Mouse (Mus musculus): Measurements from ENCODE around the gene Gm44805. TPM values are rescaled to one million over a fixed set of nuclear protein-coding genes. Genes with fewer than 3 reads are reported as not detected.

Gene Gm44805
- total RNA-seq, 4 experiments from 2014 or later = 0.54 to 3.0 (median 1.9) TPM; not detected in 1

DNA sequence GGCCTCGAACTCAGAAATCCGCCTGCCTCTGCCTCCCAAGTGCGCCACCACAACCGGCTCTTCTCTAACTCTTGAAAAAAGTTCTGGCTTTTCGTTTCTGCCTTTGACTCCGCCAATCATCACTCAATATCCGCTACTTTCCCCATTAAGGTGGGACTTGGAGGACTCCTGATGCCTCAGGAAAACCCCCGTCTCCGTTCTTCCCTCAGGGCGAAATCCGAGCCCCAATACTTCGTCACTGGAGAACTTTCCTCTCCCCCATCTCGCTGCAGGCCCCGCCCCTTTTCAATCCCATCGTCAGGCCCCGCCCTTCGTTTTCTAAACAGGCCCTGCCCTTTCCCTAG lies 53.1 kb downstream of the Gm44805 start:
- no peak for DNase-seq

DNA sequence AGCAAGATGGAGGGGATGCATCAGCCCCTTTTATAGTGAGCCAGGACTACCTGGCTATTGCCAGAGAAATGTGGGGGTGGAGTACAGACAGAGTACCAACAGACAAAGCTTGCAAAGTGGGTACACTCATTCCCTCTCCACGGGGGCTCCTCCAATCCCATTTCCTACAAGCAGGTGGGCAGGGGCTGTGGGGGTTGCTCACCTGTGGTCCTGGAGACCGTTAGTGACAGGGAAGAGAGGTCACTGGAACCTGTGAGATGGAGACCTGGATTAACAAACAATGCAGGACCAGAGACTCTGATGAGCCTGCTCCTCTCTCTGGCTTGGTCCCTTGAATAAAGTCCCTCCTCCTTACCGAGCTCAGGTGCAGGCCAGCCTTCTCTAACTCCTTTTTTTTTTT lies 53.5 kb downstream of the Gm44805 start:
- no peak for DNase-seq

GRCm38 (mm10) chr7:19623433-19623832 lies 57.8 kb downstream of the Gm44805 start:
- DNase-seq = no peak

DNA sequence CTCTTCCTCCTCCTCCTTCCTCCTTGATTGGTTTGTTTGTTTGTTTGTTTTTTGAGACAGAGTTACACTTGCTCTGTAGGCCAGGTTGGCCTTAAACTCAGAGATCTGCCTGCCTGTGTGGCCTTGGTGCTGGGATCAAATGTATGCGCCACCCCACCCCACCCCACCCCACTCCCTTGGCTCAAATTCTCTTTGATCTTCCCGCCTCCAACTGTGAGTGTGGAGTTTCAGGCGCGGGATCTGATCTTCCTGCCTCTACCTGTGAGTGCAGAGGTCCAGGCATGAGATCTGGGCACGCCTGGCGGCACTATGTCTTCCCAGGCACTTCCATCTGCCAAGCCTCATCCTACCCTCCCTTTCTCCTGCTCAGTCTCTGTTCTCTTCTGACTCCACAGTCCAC lies 59.0 kb downstream of the Gm44805 start:
- no peak for DNase-seq

Other genes starting within 250 kb of the Gm44805 start
- gene Mark4, start 222.6 kb downstream of the Gm44805 start, total RNA-seq (2022) = 10 to 100 TPM; 44.4 to 53.9 (median 47.6) TPM
- gene Exoc3l2, start 218.1 kb downstream of the Gm44805 start, total RNA-seq (2022) = 10 to 100 TPM; 31.9 to 69.2 (median 51.8) TPM
- 10 to 100 TPM; 12.7 to 15.4 (median 13.6) TPM for gene Bloc1s3, start 173.1 kb downstream of the Gm44805 start, total RNA-seq (2022)
- gene Trappc6a, start 173.0 kb downstream of the Gm44805 start, total RNA-seq (2022) = 100 to 1,000 TPM in 1 of 4 experiments, 10 to 100 TPM in 3; 77.7 to 107 (median 90.3) TPM
- under 1 TPM in 2 of 4 experiments, not detected in 2; 0.13 to 0.31 TPM for gene Nkpd1, start 163.6 kb downstream of the Gm44805 start, total RNA-seq (2022)
- 10 to 100 TPM; 68.3 to 88.3 (median 81.8) TPM for gene Ppp1r37, start 118.3 kb downstream of the Gm44805 start, total RNA-seq (2022)
- gene Zfp296, start 104.1 kb downstream of the Gm44805 start, total RNA-seq (2022) = under 1 TPM; 0.52 to 0.68 (median 0.57) TPM
- gene Gemin7, start 103.8 kb downstream of the Gm44805 start, total RNA-seq (2022) = 10 to 100 TPM; 76.9 to 94.1 (median 85.1) TPM
- gene Clasrp, start 76.9 kb downstream of the Gm44805 start, total RNA-seq (2022) = 10 to 100 TPM; 29.5 to 92.6 (median 50.4) TPM
- gene Relb, start 52.0 kb downstream of the Gm44805 start, total RNA-seq (2022) = 10 to 100 TPM; 31.6 to 50.7 (median 42.6) TPM
- 100 to 1,000 TPM; 164 to 180 (median 179) TPM for gene Clptm1, start 16.4 kb downstream of the Gm44805 start, total RNA-seq (2022)
- 1 to 10 TPM in 3 of 4 experiments, not detected in 1; 1.0 to 2.6 (median 1.4) TPM for gene Apoc2, start 3.5 kb downstream of the Gm44805 start, total RNA-seq (2022)
- gene Apoc4, start 56 bp upstream of the Gm44805 start, total RNA-seq (2022) = 100 to 1,000 TPM in 2 of 4 experiments, 10 to 100 TPM in 2; 48.6 to 249 (median 89.6) TPM
- 100 to 1,000 TPM in 2 of 4 experiments, 10 to 100 TPM in 2; 11.6 to 554 (median 210) TPM for gene Apoc1, start 11.2 kb upstream of the Gm44805 start, total RNA-seq (2022)
- 1,000 to 10,000 TPM in 3 of 4 experiments, 100 to 1,000 TPM in 1; 996 to 1,300 (median 1,120) TPM for gene Apoe, start 17.8 kb upstream of the Gm44805 start, total RNA-seq (2022)
- 100 to 1,000 TPM; 119 to 134 (median 125) TPM for gene Tomm40, start 34.0 kb upstream of the Gm44805 start, total RNA-seq (2022)
- gene Nectin2, start 69.1 kb upstream of the Gm44805 start, total RNA-seq (2022) = 100 to 1,000 TPM in 1 of 4 experiments, 10 to 100 TPM in 3; 72.1 to 116 (median 88.9) TPM
- gene Bcam, start 89.6 kb upstream of the Gm44805 start, total RNA-seq (2022) = 10 to 100 TPM; 50.3 to 63.5 (median 55.3) TPM
- under 1 TPM in 1 of 4 experiments, not detected in 3; 0.43 TPM for gene Cblc, start 115.4 kb upstream of the Gm44805 start, total RNA-seq (2022)
- 10 to 100 TPM; 16.5 to 23.4 (median 21.9) TPM for gene Bcl3, start 141.3 kb upstream of the Gm44805 start, total RNA-seq (2022)
- under 1 TPM in 2 of 4 experiments, not detected in 2; 0.28 to 0.35 TPM for gene Gm19345, start 170.6 kb upstream of the Gm44805 start, total RNA-seq (2022)
- gene Ceacam16, start 179.9 kb upstream of the Gm44805 start, total RNA-seq (2022) = under 1 TPM in 1 of 4 experiments, not detected in 3; 0.31 TPM
- gene Ceacam19, start 206.5 kb upstream of the Gm44805 start, total RNA-seq (2022) = not detected
- gene Pvr, start 239.7 kb upstream of the Gm44805 start, total RNA-seq (2022) = 10 to 100 TPM; 20.6 to 34.2 (median 24.5) TPM